Mouse (Mus musculus): ENCODE measurements around the gene Wdr70. TPM values are rescaled to one million over a fixed set of nuclear protein-coding genes. Genes with fewer than 3 reads are reported as not detected.

The Wdr70 gene
- polyA plus RNA-seq, 1 experiment from 2014 or later: 43.0 TPM

- Histone ChIP-seq H3K4me1 (ENCODE audit: control insufficient read depth, insufficient read depth, low read length) (no peaks in the 10 kb centered on the region), H3K36me3 (ENCODE audit: control insufficient read depth, insufficient read depth, low read length) (no peaks in the 10 kb centered on the region), H3K9ac (ENCODE audit: low read length) (no peak overlapping the region), H3K9me3 (replicated peaks; ENCODE audit: control insufficient read depth, low read length) (no peaks in the 10 kb centered on the region), H3K27me3 (ENCODE audit: control insufficient read depth, insufficient read depth, low read length) (no peaks in the 10 kb centered on the region), H3K4me3 (replicated peaks; ENCODE audit: low read length) (no peak overlapping the region), H3K27ac (ENCODE audit: low read length) (no peak overlapping the region), H3K4me2 (ENCODE audit: low read depth, low read length) (no peak overlapping the region)
- 69% methylated on average over 22 of the region's 22 CpGs for WGBS
- no peak for ATAC-seq (ENCODE audit: insufficient read depth, low FRiP score)
Observed at GRCm38 (mm10) chr15:7877560-7878467, 221.2 kb downstream of the Wdr70 start.

GRCm38 (mm10) chr15:7875879-7876278 lies 223.1 kb downstream of the Wdr70 start:
- no peaks in the 10 kb centered on the region for H3K27me3 ChIP-seq (ENCODE audit: control insufficient read depth, insufficient read depth, low read length)
- H3K4me1 ChIP-seq (ENCODE audit: control insufficient read depth, insufficient read depth, low read length): no peaks in the 10 kb centered on the region
- no peak overlapping the region for H3K27ac ChIP-seq (ENCODE audit: low read length)
- no peak for ATAC-seq (ENCODE audit: insufficient read depth, low FRiP score)
- no peaks in the 10 kb centered on the region for H3K9me3 ChIP-seq (replicated peaks; ENCODE audit: control insufficient read depth, low read length)
- WGBS: 68% methylated on average over 6 of the region's 6 CpGs
- H3K9ac ChIP-seq (ENCODE audit: low read length): no peak overlapping the region
- no peak overlapping the region for H3K4me2 ChIP-seq (ENCODE audit: low read depth, low read length)
- H3K4me3 ChIP-seq (replicated peaks; ENCODE audit: low read length): no peak overlapping the region
- no peaks in the 10 kb centered on the region for H3K36me3 ChIP-seq (ENCODE audit: control insufficient read depth, insufficient read depth, low read length)

- Histone ChIP-seq H3K36me3 (ENCODE audit: control insufficient read depth, insufficient read depth, low read length) (no peaks in the 10 kb centered on the region), H3K9me3 (replicated peaks; ENCODE audit: control insufficient read depth, low read length) (no peaks in the 10 kb centered on the region), H3K27ac (ENCODE audit: low read length) (no peak overlapping the region), H3K27me3 (ENCODE audit: control insufficient read depth, insufficient read depth, low read length) (no peaks in the 10 kb centered on the region), H3K9ac (ENCODE audit: low read length) (no peak overlapping the region), H3K4me2 (ENCODE audit: low read depth, low read length) (no peak overlapping the region), H3K4me3 (replicated peaks; ENCODE audit: low read length) (no peak overlapping the region), H3K4me1 (ENCODE audit: control insufficient read depth, insufficient read depth, low read length) (no peaks in the 10 kb centered on the region)
- 66% methylated on average over 5 of the region's 5 CpGs for WGBS
- ATAC-seq (ENCODE audit: insufficient read depth, low FRiP score): no peak
Observed at GRCm38 (mm10) chr15:7872473-7872872, 226.5 kb downstream of the Wdr70 start.

- WGBS: 90% methylated on average over 3 of the region's 3 CpGs
- Histone ChIP-seq H3K27me3 (ENCODE audit: control insufficient read depth, insufficient read depth, low read length) (no peaks in the 10 kb centered on the region), H3K9ac (ENCODE audit: low read length) (no peak overlapping the region), H3K27ac (ENCODE audit: low read length) (no peak overlapping the region), H3K4me3 (replicated peaks; ENCODE audit: low read length) (no peak overlapping the region), H3K4me2 (ENCODE audit: low read depth, low read length) (no peak overlapping the region), H3K9me3 (replicated peaks; ENCODE audit: control insufficient read depth, low read length) (no peaks in the 10 kb centered on the region), H3K36me3 (ENCODE audit: control insufficient read depth, insufficient read depth, low read length) (no peaks in the 10 kb centered on the region), H3K4me1 (ENCODE audit: control insufficient read depth, insufficient read depth, low read length) (no peaks in the 10 kb centered on the region)
- ATAC-seq (ENCODE audit: insufficient read depth, low FRiP score): no peak
Observed at GRCm38 (mm10) chr15:7865305-7865704, 233.7 kb downstream of the Wdr70 start.

GRCm38 (mm10) chr15:7863328-7863727 lies 235.7 kb downstream of the Wdr70 start:
- ATAC-seq (ENCODE audit: insufficient read depth, low FRiP score): no peak

GRCm38 (mm10) chr15:7862890-7863289 lies 236.1 kb downstream of the Wdr70 start:
- Histone ChIP-seq H3K4me2 (ENCODE audit: low read depth, low read length) (no peak overlapping the region), H3K9me3 (replicated peaks; ENCODE audit: control insufficient read depth, low read length) (no peaks in the 10 kb centered on the region), H3K9ac (ENCODE audit: low read length) (no peak overlapping the region), H3K4me3 (replicated peaks; ENCODE audit: low read length) (no peak overlapping the region), H3K27me3 (ENCODE audit: control insufficient read depth, insufficient read depth, low read length) (no peaks in the 10 kb centered on the region), H3K36me3 (ENCODE audit: control insufficient read depth, insufficient read depth, low read length) (no peaks in the 10 kb centered on the region), H3K4me1 (ENCODE audit: control insufficient read depth, insufficient read depth, low read length) (no peaks in the 10 kb centered on the region), H3K27ac (ENCODE audit: low read length) (no peak overlapping the region)
- 84% methylated on average over 5 of the region's 5 CpGs for WGBS
- ATAC-seq (ENCODE audit: insufficient read depth, low FRiP score): no peak

More at GRCm38 (mm10) chr15:7863328-7863727, 235.7 kb downstream of the Wdr70 start:
- Histone ChIP-seq H3K36me3 (ENCODE audit: control insufficient read depth, insufficient read depth, low read length) (no peaks in the 10 kb centered on the region), H3K9me3 (replicated peaks; ENCODE audit: control insufficient read depth, low read length) (no peaks in the 10 kb centered on the region), H3K4me3 (replicated peaks; ENCODE audit: low read length) (no peak overlapping the region), H3K27ac (ENCODE audit: low read length) (no peak overlapping the region), H3K27me3 (ENCODE audit: control insufficient read depth, insufficient read depth, low read length) (no peaks in the 10 kb centered on the region), H3K4me1 (ENCODE audit: control insufficient read depth, insufficient read depth, low read length) (no peaks in the 10 kb centered on the region), H3K4me2 (ENCODE audit: low read depth, low read length) (no peak overlapping the region), H3K9ac (ENCODE audit: low read length) (no peak overlapping the region)
- whole genome bisulfite sequencing: 61% methylated on average over 5 of the region's 5 CpGs

GRCm38 (mm10) chr15:7858841-7859240 lies 240.2 kb downstream of the Wdr70 start:
- no peak for ATAC-seq (ENCODE audit: insufficient read depth, low FRiP score)
- H3K27me3 ChIP-seq (ENCODE audit: control insufficient read depth, insufficient read depth, low read length): no peaks in the 10 kb centered on the region
- no peak overlapping the region for H3K4me3 ChIP-seq (replicated peaks; ENCODE audit: low read length)
- no peaks in the 10 kb centered on the region for H3K4me1 ChIP-seq (ENCODE audit: control insufficient read depth, insufficient read depth, low read length)
- no peaks in the 10 kb centered on the region for H3K36me3 ChIP-seq (ENCODE audit: control insufficient read depth, insufficient read depth, low read length)
- no peak overlapping the region for H3K4me2 ChIP-seq (ENCODE audit: low read depth, low read length)
- no peak overlapping the region for H3K9ac ChIP-seq (ENCODE audit: low read length)
- no peaks in the 10 kb centered on the region for H3K9me3 ChIP-seq (replicated peaks; ENCODE audit: control insufficient read depth, low read length)
- H3K27ac ChIP-seq (ENCODE audit: low read length): no peak overlapping the region
- 75% methylated on average over 5 of the region's 5 CpGs for WGBS

- no peak overlapping the region for H3K27ac ChIP-seq (ENCODE audit: low read length)
- no peak overlapping the region for H3K9ac ChIP-seq (ENCODE audit: low read length)
- H3K4me3 ChIP-seq (replicated peaks; ENCODE audit: low read length): no peak overlapping the region
- H3K4me1 ChIP-seq (ENCODE audit: control insufficient read depth, insufficient read depth, low read length): no peaks in the 10 kb centered on the region
- no peak overlapping the region for H3K4me2 ChIP-seq (ENCODE audit: low read depth, low read length)
- WGBS: 79% methylated on average over 13 of the region's 13 CpGs
- H3K27me3 ChIP-seq (ENCODE audit: control insufficient read depth, insufficient read depth, low read length): no peaks in the 10 kb centered on the region
- no peaks in the 10 kb centered on the region for H3K36me3 ChIP-seq (ENCODE audit: control insufficient read depth, insufficient read depth, low read length)
- H3K9me3 ChIP-seq (replicated peaks; ENCODE audit: control insufficient read depth, low read length): no peaks in the 10 kb centered on the region
- ATAC-seq (ENCODE audit: insufficient read depth, low FRiP score): no peak
Observed at GRCm38 (mm10) chr15:7857418-7857817, 241.6 kb downstream of the Wdr70 start.

GRCm38 (mm10) chr15:7842398-7842797 lies 256.6 kb downstream of the Wdr70 start:
- no peaks in the 10 kb centered on the region for H3K36me3 ChIP-seq (ENCODE audit: control insufficient read depth, insufficient read depth, low read length)
- H3K27ac ChIP-seq (ENCODE audit: low read length): no peak overlapping the region
- H3K9me3 ChIP-seq (replicated peaks; ENCODE audit: control insufficient read depth, low read length): no peaks in the 10 kb centered on the region
- H3K4me2 ChIP-seq (ENCODE audit: low read depth, low read length): no peak overlapping the region
- WGBS: 85% methylated on average over 4 of the region's 4 CpGs
- H3K9ac ChIP-seq (ENCODE audit: low read length): no peak overlapping the region
- H3K4me3 ChIP-seq (replicated peaks; ENCODE audit: low read length): no peak overlapping the region
- no peaks in the 10 kb centered on the region for H3K27me3 ChIP-seq (ENCODE audit: control insufficient read depth, insufficient read depth, low read length)
- H3K4me1 ChIP-seq (ENCODE audit: control insufficient read depth, insufficient read depth, low read length): no peaks in the 10 kb centered on the region
- ATAC-seq (ENCODE audit: insufficient read depth, low FRiP score): no peak
